Mouse (Mus musculus) embryo, embryonic 9.5 days (tissue): ENCODE data around the gene Psmb2.

Experiments used
- DNase-seq: peaks from one replicate; pipeline ENCODE4 v3.0.0-alpha.2; 2017; ENCODE audit errors: extremely low spot score

Gene Psmb2

GRCm38 (mm10) chr4:126677054-126678003 lies at the start of gene Psmb2:
Gene Psmb2, plus strand, starts transcription at chr4:126677630.
- peak; percentile 100 for DNase-seq

GRCm38 (mm10) chr4:126631922-126632321 lies 45.5 kb upstream of the Psmb2 start:
- DNase-seq: no peak

DNA sequence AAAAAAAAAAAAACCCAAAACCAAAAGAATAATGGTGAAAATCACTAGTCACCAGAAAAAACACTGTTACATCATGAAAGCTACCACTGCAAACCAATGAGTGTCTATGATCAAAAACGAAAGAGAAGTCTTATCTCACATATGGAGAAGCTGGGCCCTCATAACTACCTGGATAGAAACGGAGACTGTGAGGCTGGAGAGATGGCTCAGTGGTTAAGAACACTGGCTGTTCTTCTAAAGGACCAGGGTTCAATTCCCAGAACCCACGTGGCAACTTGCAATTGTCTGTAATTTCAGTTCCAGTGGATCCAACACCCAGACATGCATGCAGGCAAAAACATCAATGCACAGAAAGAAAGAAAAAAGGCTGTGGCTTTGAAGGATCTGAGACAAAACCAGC lies 44.8 kb upstream of the Psmb2 start:
- no peak for DNase-seq

GRCm38 (mm10) chr4:126636330-126636729 lies 41.1 kb upstream of the Psmb2 start:
- no peak for DNase-seq

- no peak for DNase-seq
These were observed 40.0 kb upstream of the Psmb2 start for GRCm38 (mm10) chr4:126637446-126637845.

- DNase-seq: no peak
These were observed 38.1 kb upstream of the Psmb2 start for GRCm38 (mm10) chr4:126639339-126639738.

GRCm38 (mm10) chr4:126641901-126642300 lies 35.5 kb upstream of the Psmb2 start:
- DNase-seq: no peak

GRCm38 (mm10) chr4:126643815-126644214 lies 33.6 kb upstream of the Psmb2 start:
- DNase-seq: no peak

- no peak for DNase-seq
These were observed 33.0 kb upstream of the Psmb2 start for GRCm38 (mm10) chr4:126644333-126644963.

GRCm38 (mm10) chr4:126647996-126648910 lies 29.2 kb upstream of the Psmb2 start:
- DNase-seq: no peak

GRCm38 (mm10) chr4:126653148-126653547 lies 24.3 kb upstream of the Psmb2 start:
- no peak for DNase-seq

DNA sequence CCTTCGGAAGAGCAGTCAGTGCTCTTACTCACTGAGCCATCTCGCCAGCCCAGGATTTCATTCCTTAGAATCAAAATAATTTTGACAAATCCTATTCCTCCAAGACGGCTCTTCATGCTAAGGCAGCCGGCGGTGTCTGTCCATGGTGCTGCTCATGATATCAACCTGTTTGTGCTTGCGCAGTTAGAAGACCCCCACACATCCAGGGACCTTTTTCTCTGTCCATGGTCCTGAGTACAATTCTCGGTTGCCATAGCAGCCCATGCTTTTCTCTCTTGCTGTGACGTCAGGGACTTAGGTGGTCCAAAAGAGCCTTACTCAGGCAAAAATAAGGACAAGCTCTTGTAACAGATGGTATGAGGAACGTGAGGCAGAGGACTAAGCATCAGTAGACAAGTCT lies 22.1 kb upstream of the Psmb2 start:
- peak; percentile 81 for DNase-seq

DNA sequence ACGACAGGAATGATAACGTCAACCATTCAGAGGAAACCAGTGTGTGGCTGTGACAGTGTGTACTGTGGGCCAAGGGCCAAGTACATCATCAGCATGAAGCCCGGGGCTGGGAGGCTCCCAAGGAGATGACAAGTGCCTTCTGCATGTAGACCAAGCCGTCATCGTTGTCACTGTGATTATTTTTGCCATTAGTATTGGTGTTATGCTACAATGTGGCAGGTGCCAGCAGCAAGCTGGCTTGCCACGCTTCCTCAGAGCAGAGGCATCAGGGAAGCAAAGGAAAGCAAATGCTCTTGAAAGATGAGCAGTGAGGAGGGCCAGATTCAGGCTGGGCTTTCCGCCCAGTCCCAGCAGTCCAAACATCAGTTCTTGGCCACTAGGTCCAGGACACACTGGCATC lies 16.2 kb upstream of the Psmb2 start:
- DNase-seq: no peak

GRCm38 (mm10) chr4:126667075-126667474 lies 10.4 kb upstream of the Psmb2 start:
- no peak for DNase-seq

GRCm38 (mm10) chr4:126682298-126682697 lies 4.9 kb downstream of the Psmb2 start:
- no peak for DNase-seq

GRCm38 (mm10) chr4:126683084-126683483 lies 5.7 kb downstream of the Psmb2 start:
- DNase-seq: no peak

DNA sequence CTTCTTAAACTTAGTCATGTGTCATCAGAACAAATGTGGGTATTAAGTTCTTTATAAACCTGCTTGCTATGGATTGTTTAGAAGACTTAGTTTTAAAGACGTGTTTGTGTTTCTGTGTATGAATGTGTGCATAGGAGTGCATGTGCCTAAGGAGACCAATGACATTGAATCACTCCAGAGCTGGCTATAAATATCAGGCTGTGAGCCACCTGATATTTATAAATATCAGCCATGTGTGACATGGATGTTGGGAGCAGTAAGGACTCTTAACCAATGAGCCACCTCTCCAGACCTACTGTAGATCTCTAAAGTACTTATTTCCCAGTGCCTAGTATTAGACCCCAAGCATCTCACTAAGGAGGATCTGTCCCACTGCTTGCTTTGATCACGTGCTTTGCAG lies 12.0 kb downstream of the Psmb2 start:
- DNase-seq: no peak

DNA sequence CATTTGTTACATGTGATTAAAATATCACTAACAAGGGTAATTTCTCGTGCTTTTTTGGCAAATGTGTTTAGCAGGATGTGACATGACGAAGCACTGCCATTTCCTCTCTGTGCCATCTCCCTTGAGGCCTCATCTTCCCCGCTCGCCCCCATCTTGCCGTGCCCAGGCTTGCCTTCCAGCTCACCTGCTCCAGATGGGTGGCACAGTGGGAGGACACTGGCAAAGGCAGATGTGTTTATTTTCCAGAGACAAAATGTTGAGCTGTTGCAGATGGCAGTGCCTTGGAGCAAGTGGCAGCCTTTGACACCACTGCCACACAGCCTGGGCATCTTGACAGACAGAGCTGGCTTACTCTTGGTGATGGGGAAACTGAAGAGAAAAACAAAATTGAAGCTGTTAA lies 15.6 kb downstream of the Psmb2 start:
- DNase-seq: no peak

DNA sequence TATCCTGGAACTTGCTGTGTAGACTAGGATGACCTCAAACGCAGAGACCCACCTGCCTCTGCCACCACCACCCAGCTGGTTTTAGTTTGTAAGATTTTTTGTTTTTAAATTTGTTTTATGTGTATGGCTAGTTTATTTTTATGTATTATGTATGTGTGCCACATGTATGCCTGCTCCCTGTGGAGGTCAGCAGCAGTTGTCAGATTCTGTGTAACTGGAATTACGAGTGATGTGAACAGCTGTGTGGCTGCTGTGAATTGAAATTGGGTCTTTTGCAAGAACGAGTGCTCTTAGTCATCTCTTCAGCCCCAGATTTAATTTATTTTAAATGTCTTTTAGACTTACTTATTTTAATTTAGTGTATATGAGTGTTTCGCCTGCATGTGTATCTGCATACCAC lies 19.5 kb downstream of the Psmb2 start:
- no peak for DNase-seq

- DNase-seq: peak; percentile 48
These were observed 29.4 kb downstream of the Psmb2 start for GRCm38 (mm10) chr4:126706630-126707438.

GRCm38 (mm10) chr4:126707439-126707826 lies 30.0 kb downstream of the Psmb2 start:
- DNase-seq: no peak
